Mouse (Mus musculus) ES-Bruce4 (cell line): ENCODE data around the gene Dusp16. TPM values are rescaled to one million over a fixed set of nuclear protein-coding genes. Genes with fewer than 3 reads are reported as not detected.

Source experiments
- H3K27ac ChIP-seq: 2 replicates; pipeline ENCODE4 v1.5.1; 2012; ENCODE audit warnings: low read length, inconsistent platforms; ENCODE audit not compliant: insufficient read depth
- H3K27me3 ChIP-seq: 2 replicates; pipeline ENCODE4 v1.6.1; 2012; ENCODE audit warnings: mild to moderate bottlenecking, low read length, inconsistent platforms; ENCODE audit not compliant: control insufficient read depth, poor library complexity, insufficient read depth, severe bottlenecking
- H3K36me3 ChIP-seq: 2 replicates; pipeline ENCODE4 v1.6.1; 2012; ENCODE audit warnings: inconsistent platforms, mild to moderate bottlenecking, low read length, moderate library complexity; ENCODE audit not compliant: control insufficient read depth, poor library complexity, insufficient read depth, severe bottlenecking
- H3K4me1 ChIP-seq: one replicate; pipeline ENCODE4 v1.8.1; 2011; ENCODE audit warnings: low read length; ENCODE audit not compliant: control insufficient read depth, insufficient read depth
- H3K4me3 ChIP-seq: 2 replicates; pipeline ENCODE4 v1.5.1; 2011; ENCODE audit warnings: low read depth, mild to moderate bottlenecking, low read length
- H3K9ac ChIP-seq: 2 replicates; pipeline ENCODE4 v1.6.1; 2012; ENCODE audit warnings: low read depth, mild to moderate bottlenecking, inconsistent platforms; ENCODE audit not compliant: poor library complexity, severe bottlenecking
- H3K9me3 ChIP-seq: replicated peaks from 2 replicates; pipeline ENCODE4 v1.6.1; 2012; ENCODE audit warnings: mild to moderate bottlenecking, low read length, inconsistent platforms; ENCODE audit not compliant: control insufficient read depth, poor library complexity, insufficient read depth, severe bottlenecking
- CTCF ChIP-seq: IDR thresholded peaks from one replicate; pipeline ENCODE4 v1.8.1; 2011; ENCODE audit warnings: low read depth, low read length
- EP300 ChIP-seq: IDR thresholded peaks from 2 replicates; pipeline ENCODE4 v1.6.1; 2011; ENCODE audit warnings: low read depth, low read length; ENCODE audit not compliant: insufficient read depth
- POLR2A ChIP-seq: IDR thresholded peaks from one replicate; pipeline ENCODE4 v1.8.1; 2011; ENCODE audit warnings: low read length; ENCODE audit not compliant: insufficient read depth
- polyA plus RNA-seq: library from polyadenylated mRNA; stranded (reverse); fragments of >200 nt; gene quantifications from 2 replicates; pipeline ENCODE4 v1.2.4, GENCODE M21; 2011; ENCODE audit warnings: low read depth; ENCODE audit not compliant: missing spikeins, insufficient read depth, insufficient read length

Gene Dusp16
- polyA plus RNA-seq, 1 experiment, result 35.6 TPM

- TF ChIP-seq EP300 (0 out of 2 replicates have a peak, but pooled peaks have one; percentile 29), POLR2A (no peak)
- Histone ChIP-seq H3K9ac (no peak overlapping the region), H3K27me3 (no peaks in the 10 kb centered on the region), H3K27ac (no peak overlapping the region), H3K4me3 (no peak overlapping the region), H3K4me1 (peaks cover 3% of the 10 kb centered on the region), H3K36me3 (0 out of 2 replicates have a peak, but pooled peaks cover under 1% of the 10 kb centered on the region), H3K9me3 (no peaks in the 10 kb centered on the region)
Observed at GRCm38 (mm10) chr6:134753412-134753811, 39.0 kb downstream of the Dusp16 start.

- Histone ChIP-seq H3K27me3 (no peaks in the 10 kb centered on the region), H3K36me3 (no peaks in the 10 kb centered on the region), H3K9me3 (no peaks in the 10 kb centered on the region)
Observed at GRCm38 (mm10) chr6:134751883-134752647, 40.4 kb downstream of the Dusp16 start.

GRCm38 (mm10) chr6:134751087-134751486, 41.3 kb downstream of the Dusp16 start:
- Histone ChIP-seq H3K9me3 (no peaks in the 10 kb centered on the region), H3K4me3 (no peak overlapping the region), H3K27ac (no peak overlapping the region), H3K27me3 (no peaks in the 10 kb centered on the region), H3K4me1 (peaks cover 3% of the 10 kb centered on the region), H3K9ac (no peak overlapping the region), H3K36me3 (no peaks in the 10 kb centered on the region)
- no peak for TF ChIP-seq CTCF
- no peak for TF ChIP-seq EP300
- no peak for TF ChIP-seq POLR2A

More at GRCm38 (mm10) chr6:134751883-134752647, 40.4 kb downstream of the Dusp16 start:
- Histone ChIP-seq H3K4me3 (no peak overlapping the region), H3K9ac (no peak overlapping the region), H3K27ac (no peak overlapping the region), H3K4me1 (peaks cover 3% of the 10 kb centered on the region)
- TF ChIP-seq CTCF, result no peak
- no peak for TF ChIP-seq EP300
- no peak for TF ChIP-seq POLR2A

GRCm38 (mm10) chr6:134748126-134748525, 44.3 kb downstream of the Dusp16 start:
- Histone ChIP-seq H3K4me3 (no peak overlapping the region), H3K9me3 (no peaks in the 10 kb centered on the region), H3K27ac (no peak overlapping the region), H3K36me3 (no peaks in the 10 kb centered on the region), H3K9ac (no peak overlapping the region), H3K27me3 (no peaks in the 10 kb centered on the region), H3K4me1 (no peaks in the 10 kb centered on the region)
- TF ChIP-seq EP300 (no peak), CTCF (no peak), POLR2A (no peak)

- no peak for TF ChIP-seq CTCF
- no peak for TF ChIP-seq POLR2A
- TF ChIP-seq EP300, result no peak
- H3K27ac ChIP-seq, result no peak overlapping the region
- H3K27me3 ChIP-seq, result no peaks in the 10 kb centered on the region
- no peaks in the 10 kb centered on the region for H3K9me3 ChIP-seq
- no peak overlapping the region for H3K4me3 ChIP-seq
- H3K36me3 ChIP-seq, result 0 out of 2 replicates have a peak, but pooled peaks cover 2% of the 10 kb centered on the region
- H3K9ac ChIP-seq, result no peak overlapping the region
- H3K4me1 ChIP-seq, result no peaks in the 10 kb centered on the region
Observed at GRCm38 (mm10) chr6:134745876-134746275, 46.5 kb downstream of the Dusp16 start.

GRCm38 (mm10) chr6:134743568-134743967, 48.9 kb downstream of the Dusp16 start:
- Histone ChIP-seq H3K36me3 (0 out of 2 replicates have a peak, but pooled peaks cover 3% of the 10 kb centered on the region), H3K9ac (no peak overlapping the region), H3K9me3 (no peaks in the 10 kb centered on the region), H3K27me3 (no peaks in the 10 kb centered on the region), H3K27ac (no peak overlapping the region), H3K4me3 (no peak overlapping the region), H3K4me1 (no peaks in the 10 kb centered on the region)
- TF ChIP-seq CTCF (no peak), EP300 (no peak), POLR2A (no peak)
